Mouse (Mus musculus): Measurements from ENCODE around the gene Hspa1a.
"Not testable (repeated sequence)": the region's sequence is repeated elsewhere in the genome, so short reads cannot be mapped to it uniquely, and the experiment has no call there.

Hspa1a gene

GRCm38 (mm10) chr17:34948721-34949552 lies 23.0 kb downstream of the Hspa1a start:
- DNase-seq (ENCODE audit: low read depth, low spot score), result not testable (repeated sequence)

- DNase-seq (ENCODE audit: low read depth, low spot score), result no peak
Observed at GRCm38 (mm10) chr17:34947606-34948005, 24.4 kb downstream of the Hspa1a start.

- no peak for DNase-seq (ENCODE audit: low read depth, low spot score)
Observed at GRCm38 (mm10) chr17:34946486-34947140, 25.3 kb downstream of the Hspa1a start.

- no peak for DNase-seq (ENCODE audit: low read depth, low spot score)
Observed at GRCm38 (mm10) chr17:34944362-34944761, 27.6 kb downstream of the Hspa1a start.

- DNase-seq (ENCODE audit: low read depth, low spot score), result no peak
Observed at GRCm38 (mm10) chr17:34943128-34943815, 28.7 kb downstream of the Hspa1a start.

- DNase-seq (ENCODE audit: low read depth, low spot score), result no peak
Observed at GRCm38 (mm10) chr17:34941344-34942041, 30.5 kb downstream of the Hspa1a start.

GRCm38 (mm10) chr17:34937960-34938505 lies 33.9 kb downstream of the Hspa1a start:
- DNase-seq (ENCODE audit: low read depth, low spot score), result no peak

GRCm38 (mm10) chr17:34934830-34935229 lies 37.1 kb downstream of the Hspa1a start:
- no peak for DNase-seq (ENCODE audit: low read depth, low spot score)

GRCm38 (mm10) chr17:34934031-34934430 lies 37.9 kb downstream of the Hspa1a start:
- DNase-seq (ENCODE audit: low read depth, low spot score), result no peak

GRCm38 (mm10) chr17:34932287-34932686 lies 39.7 kb downstream of the Hspa1a start:
- DNase-seq (ENCODE audit: low read depth, low spot score), result no peak

- DNase-seq (ENCODE audit: low read depth, low spot score), result no peak
Observed at GRCm38 (mm10) chr17:34931735-34932098, 40.2 kb downstream of the Hspa1a start.

GRCm38 (mm10) chr17:34931061-34931734 lies 40.8 kb downstream of the Hspa1a start, which contains the start of gene Neu1:
Neu1 (plus strand) TSS chr17:34931253.
- DNase-seq (ENCODE audit: low read depth, low spot score), result peak; percentile 97

GRCm38 (mm10) chr17:34928841-34929240 lies 43.1 kb downstream of the Hspa1a start:
- DNase-seq (ENCODE audit: low read depth, low spot score), result no peak

- DNase-seq (ENCODE audit: low read depth, low spot score), result no peak
Observed at GRCm38 (mm10) chr17:34927306-34928019, 44.5 kb downstream of the Hspa1a start.

- no peak for DNase-seq (ENCODE audit: low read depth, low spot score)
Observed at GRCm38 (mm10) chr17:34924258-34924657, 47.7 kb downstream of the Hspa1a start.

GRCm38 (mm10) chr17:34922939-34923338 lies 49.0 kb downstream of the Hspa1a start:
- no peak for DNase-seq (ENCODE audit: low read depth, low spot score)

Measured in skeletal muscle tissue, adult 2 months (tissue).